Mouse (Mus musculus): ENCODE results near the gene Sult6b2.

The Sult6b2 gene

GRCm38 (mm10) chr6:142804402-142804801 is at the start of gene Sult6b2:
TSS of gene Sult6b2 (minus strand) at chr6:142804502.
- DNase-seq: no peak

GRCm38 (mm10) chr6:142852419-142853377 is 48.4 kb upstream of the Sult6b2 start:
- no peak for DNase-seq

GRCm38 (mm10) chr6:142850436-142850835 is 46.1 kb upstream of the Sult6b2 start:
- no peak for DNase-seq

GRCm38 (mm10) chr6:142849326-142849725 is 45.0 kb upstream of the Sult6b2 start:
- no peak for DNase-seq

GRCm38 (mm10) chr6:142847914-142848674 is 43.8 kb upstream of the Sult6b2 start:
- DNase-seq: no peak

DNA sequence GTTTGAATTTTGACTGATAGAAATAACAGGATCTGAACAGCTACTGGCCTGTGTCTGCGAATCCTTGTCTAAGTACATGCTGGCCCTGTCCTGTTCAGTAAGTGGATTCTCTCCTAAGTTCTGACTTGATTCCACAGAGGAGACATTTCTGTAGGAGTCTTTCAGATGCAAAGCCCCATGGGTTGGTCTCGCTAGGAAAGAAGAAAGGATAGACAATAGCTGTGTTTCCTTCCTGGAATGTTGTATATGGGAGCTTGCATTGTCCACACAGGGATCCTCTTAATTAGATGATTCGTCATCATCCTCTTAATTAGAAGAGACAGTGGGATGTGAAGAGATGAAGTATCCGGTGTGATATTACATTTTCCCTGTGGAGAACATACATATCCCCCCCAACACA is 42.6 kb upstream of the Sult6b2 start:
- DNase-seq: no peak

DNA sequence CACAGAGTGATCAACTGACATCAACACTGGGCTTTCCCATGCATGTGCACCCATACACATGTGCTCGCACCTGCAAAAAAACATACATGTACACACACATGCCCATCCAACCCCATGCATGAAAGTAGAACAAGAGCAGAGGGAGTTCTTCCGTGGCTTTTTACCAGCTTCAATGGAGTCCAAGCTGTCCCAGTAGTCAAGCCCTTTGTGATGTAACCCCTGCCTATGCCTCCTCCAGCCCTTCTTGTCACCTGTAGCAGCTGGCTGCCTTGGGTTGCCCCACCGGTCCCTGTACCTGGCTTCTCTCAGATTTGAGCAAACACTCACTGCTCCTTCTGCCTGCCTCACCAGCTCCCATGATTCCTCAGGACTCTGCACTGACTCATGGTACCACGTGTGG is 40.8 kb upstream of the Sult6b2 start:
- DNase-seq: no peak

- DNase-seq: no peak
Measured at GRCm38 (mm10) chr6:142844061-142844460, 39.8 kb upstream of the Sult6b2 start.

GRCm38 (mm10) chr6:142838501-142838900 is 34.2 kb upstream of the Sult6b2 start:
- no peak for DNase-seq

GRCm38 (mm10) chr6:142837326-142837725 is 33.0 kb upstream of the Sult6b2 start:
- no peak for DNase-seq

DNA sequence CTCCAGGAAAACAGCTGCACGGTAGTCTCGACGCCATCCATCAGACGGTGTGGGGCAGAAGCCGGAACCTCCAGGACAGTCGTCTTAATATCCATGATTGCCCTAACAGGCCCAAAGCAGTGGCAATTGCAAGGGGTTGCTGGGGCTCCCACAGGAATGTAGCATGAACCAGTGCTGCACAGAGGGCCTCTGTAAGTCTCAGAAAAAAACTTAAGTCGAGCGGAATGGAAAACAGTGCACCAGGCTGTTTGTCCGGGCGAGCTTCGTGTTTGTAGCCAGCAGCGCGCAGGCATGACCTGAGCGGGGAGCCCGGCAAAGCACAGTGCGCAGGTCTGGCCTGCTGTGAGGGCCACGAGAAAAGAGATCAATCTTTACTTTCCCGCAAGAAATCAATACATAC is 31.4 kb upstream of the Sult6b2 start:
- DNase-seq: no peak

GRCm38 (mm10) chr6:142834911-142835310 is 30.6 kb upstream of the Sult6b2 start:
- no peak for DNase-seq

DNA sequence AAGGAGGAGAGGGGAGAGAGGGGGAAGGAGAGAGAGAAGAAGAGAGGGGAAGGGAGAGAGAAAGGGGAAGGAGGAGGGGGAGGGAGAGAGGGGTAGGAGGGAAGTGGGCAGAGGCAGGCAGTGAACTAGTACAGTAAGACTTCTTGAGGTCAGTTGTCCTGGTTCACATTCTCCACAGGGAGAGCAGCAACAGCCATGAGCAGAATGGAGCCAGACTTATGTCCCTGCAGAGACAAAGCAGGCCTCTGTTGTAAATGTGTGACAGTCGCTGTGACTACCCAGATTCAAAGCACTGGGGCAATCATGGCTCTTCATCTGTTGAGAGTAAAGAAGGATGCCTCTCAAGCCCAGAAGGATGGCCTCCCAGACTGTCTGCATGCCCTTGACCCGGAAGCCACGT is 27.4 kb upstream of the Sult6b2 start:
- DNase-seq: no peak

GRCm38 (mm10) chr6:142831243-142831642 is 26.9 kb upstream of the Sult6b2 start:
- DNase-seq: no peak

DNA sequence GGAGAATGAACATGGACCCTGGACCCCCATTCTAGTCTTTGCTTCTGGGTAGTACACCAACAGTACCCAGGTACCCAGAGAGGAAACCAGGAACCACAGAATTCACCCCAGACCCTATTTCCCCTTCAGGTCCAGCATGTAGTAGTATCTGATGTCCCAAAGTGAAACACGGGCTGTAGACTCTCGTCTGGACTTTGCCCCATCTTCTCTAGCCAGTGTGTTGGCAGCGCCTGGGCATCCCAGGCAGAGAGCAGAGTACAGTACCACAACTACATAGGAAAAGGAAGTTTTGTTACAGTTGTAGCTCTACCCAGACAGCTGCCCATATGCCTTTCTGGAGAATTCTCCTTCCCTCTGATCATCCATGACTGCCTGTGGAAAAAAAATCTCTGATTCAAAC is 25.9 kb upstream of the Sult6b2 start:
- peak; percentile 50 for DNase-seq

GRCm38 (mm10) chr6:142825449-142825848 is 21.1 kb upstream of the Sult6b2 start:
- DNase-seq: no peak

GRCm38 (mm10) chr6:142823008-142823787 is 18.9 kb upstream of the Sult6b2 start:
- no peak for DNase-seq

DNA sequence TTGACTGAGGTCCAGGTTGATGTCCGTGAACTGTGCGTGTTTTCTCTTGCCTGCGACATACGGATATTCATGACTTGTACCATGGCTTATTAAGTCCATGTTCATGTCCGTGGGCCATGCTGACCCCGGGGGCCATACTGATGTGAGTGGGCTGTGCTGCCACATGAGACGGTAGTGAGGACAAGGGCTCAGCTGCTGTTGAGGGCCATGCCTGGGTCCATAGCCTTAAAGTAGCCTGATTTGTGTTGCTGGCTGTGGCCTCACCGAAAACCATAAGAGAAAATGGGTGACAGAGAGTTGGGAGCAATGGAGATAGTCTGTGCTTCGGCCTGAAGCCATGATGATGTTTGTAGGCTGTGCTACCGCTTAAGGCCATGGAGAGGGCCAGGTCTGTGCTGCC is 14.0 kb upstream of the Sult6b2 start:
- no peak for DNase-seq

DNA sequence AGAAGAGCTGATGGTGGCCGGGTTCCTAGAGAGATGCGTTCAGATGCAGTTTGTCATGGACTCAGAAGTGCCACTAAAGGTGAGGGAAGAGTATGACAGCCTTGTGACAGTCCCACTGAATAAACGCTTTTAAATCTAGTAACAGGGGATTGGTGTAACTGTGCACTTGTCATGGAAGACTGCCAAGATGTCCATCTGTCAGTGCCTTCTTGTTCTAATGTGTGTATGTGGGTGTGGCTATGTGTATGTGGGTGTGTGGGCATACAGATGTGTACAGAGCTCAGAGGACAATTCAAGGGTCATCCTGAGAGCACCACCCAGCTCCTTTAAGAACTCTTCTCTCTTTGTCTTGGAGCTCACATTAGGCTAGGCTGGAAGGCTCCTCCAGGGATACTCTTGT is 11.2 kb upstream of the Sult6b2 start:
- DNase-seq: no peak

GRCm38 (mm10) chr6:142814495-142814921 is 10.2 kb upstream of the Sult6b2 start:
- DNase-seq: peak; percentile 88

DNA sequence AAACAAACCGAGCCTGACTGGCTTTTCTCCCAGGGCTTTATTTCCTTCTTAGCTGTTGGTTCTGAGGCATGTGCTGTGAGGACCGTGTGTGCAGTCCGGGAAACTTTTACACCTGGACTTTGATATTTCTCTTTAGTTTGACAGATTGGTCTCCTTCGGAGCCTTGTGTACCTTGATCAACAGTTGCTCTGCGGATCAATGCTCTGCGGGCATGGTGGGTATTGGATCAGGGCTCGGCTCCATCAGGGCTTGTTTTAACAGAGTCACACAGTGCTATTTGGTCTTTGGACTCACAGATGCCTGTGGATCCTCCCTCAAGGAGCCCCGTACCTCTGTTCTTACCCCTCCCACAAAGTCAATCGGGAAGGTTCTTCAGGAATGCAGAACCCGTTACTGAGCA is 9.7 kb upstream of the Sult6b2 start:
- DNase-seq: peak; percentile 47

DNA sequence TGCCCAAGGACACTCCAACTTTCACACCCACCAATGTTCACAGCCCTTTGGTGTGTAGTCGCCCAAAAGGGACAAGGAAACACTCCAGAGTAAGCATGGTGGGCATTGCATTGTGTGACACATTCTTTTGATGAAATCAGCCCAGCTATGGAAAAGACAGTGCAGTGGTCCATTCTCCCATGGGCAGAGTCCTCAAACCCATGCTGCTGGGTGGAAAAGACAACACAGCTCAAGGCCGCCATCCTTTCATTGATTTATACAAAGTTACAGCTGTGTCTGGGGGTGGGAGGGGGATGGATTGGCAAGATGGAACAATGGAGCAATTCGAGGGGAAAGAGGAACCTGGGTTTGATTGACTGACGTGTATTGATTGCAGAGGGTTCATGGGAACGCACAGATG is 8.7 kb upstream of the Sult6b2 start:
- no peak for DNase-seq

- DNase-seq: no peak
Measured at GRCm38 (mm10) chr6:142810239-142810638, 5.9 kb upstream of the Sult6b2 start.

Data from kidney, adult 18-20 months (tissue).